Mouse (Mus musculus) embryo, embryonic 10.5 days (tissue): ENCODE data around the gene Gm49320.

Experiments used
- DNase-seq: peaks from one replicate; pipeline ENCODE4 v3.0.0-alpha.2; 2015; ENCODE audit warnings: low spot score

Gm49320 gene

DNA sequence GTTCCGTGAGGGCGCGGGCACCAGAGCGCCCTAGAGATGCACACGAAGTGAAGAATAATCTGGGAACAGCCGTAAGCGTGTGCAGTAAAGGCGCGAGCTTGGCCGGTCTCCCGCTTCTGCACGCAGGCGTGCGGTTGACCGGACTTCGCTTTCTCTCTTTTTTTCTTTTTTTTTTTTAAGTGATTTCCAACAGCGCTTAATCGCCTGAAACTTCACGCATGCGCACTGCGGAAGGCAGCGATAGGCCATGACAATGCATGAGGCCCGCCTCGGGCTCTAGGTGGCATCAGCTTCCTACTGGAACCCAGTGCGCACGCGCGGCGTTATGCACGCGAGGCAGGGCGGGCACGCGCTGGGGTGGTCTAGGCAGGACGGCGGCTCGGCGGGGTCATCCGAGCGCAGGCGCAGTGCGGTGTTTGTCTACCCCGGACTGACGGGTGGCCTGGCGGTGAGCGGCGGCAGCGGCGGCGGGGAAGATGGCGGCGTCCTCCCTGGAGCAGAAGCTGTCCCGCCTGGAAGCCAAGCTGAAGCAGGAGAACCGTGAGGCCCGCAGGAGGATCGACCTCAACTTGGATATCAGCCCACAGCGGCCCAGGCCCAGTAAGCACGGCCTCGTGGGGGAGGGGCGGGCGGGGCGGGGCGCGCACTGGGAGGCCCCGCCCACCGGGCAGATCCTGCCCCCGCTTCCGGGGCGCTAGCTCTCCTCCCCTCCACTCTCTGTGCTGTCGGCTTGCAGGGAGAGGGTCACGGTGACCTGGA, at the start of gene Gm49320, which contains the start of gene Map2k7:
TSS of gene Gm49320 (plus strand) at position 432 of the 759 bp plus-strand sequence.
TSS of gene Map2k7 (plus strand) at position 307 of the 759 bp plus-strand sequence.
- peak; percentile 100 for DNase-seq

GRCm38 (mm10) chr8:4189031-4189722, 49.5 kb upstream of the Gm49320 start:
- DNase-seq: no peak

DNA sequence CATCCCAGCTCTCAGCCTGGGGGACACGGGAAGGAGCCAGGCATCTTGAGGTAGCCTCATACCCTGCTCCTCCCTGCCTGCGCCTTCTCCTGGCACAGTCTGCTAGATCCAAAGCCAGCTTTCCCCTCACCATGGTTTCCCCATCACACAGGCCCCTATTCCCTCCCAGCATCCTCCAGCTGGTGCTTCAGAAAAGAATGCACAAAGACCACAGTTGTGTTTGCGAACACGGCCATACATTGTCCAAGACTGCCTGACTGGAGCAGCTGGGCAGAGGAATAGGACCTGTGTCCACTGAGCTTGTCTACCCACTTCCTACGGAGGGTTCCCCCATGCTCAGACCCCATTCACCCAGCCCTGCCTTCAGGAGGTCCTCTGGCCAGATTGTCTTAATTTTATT, 46.4 kb upstream of the Gm49320 start:
- no peak for DNase-seq

DNA sequence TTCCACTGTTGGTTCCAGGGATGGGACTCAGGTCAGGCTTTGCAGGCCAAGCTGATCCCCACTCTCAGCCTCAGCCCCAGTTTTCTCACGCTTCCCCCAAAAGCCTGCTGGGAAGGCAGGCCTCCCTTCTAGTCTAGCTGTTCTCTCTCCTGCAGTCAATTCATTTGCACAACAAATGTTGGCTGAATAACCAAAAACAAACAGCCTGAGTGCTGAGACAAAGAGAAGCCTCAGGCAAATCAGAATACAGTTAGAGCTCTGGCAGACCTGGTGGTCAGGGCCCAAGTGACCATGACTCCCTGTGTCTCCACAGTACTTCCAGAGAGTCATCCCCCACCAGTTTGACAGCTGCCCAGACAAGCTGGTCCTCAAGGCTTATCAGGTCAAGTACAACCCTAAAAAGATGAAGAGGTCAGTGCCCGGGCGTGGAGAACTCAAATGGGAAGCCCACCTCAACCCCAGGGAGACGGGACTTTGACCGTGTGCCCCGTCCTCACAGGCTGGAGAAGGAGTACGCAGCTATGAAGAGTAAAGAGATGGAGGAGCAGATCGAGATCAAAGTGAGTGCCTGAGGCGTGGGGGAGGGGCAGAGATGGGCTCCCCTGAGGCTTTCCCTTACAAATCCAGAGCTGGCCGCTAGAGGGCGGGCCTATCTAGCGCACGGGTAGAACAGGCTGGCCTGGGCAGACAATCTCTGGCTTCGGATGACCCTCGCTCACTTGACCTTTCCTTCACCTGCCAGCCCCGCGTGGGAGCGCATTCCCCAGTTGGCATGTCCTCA, 45.7 kb upstream of the Gm49320 start:
- DNase-seq: peak; percentile 91

- DNase-seq: no peak
Observed at GRCm38 (mm10) chr8:4193588-4193894, 45.1 kb upstream of the Gm49320 start.

GRCm38 (mm10) chr8:4201321-4201720, 37.3 kb upstream of the Gm49320 start:
- no peak for DNase-seq

GRCm38 (mm10) chr8:4205246-4206123, 33.2 kb upstream of the Gm49320 start:
- DNase-seq: peak; percentile 17

DNA sequence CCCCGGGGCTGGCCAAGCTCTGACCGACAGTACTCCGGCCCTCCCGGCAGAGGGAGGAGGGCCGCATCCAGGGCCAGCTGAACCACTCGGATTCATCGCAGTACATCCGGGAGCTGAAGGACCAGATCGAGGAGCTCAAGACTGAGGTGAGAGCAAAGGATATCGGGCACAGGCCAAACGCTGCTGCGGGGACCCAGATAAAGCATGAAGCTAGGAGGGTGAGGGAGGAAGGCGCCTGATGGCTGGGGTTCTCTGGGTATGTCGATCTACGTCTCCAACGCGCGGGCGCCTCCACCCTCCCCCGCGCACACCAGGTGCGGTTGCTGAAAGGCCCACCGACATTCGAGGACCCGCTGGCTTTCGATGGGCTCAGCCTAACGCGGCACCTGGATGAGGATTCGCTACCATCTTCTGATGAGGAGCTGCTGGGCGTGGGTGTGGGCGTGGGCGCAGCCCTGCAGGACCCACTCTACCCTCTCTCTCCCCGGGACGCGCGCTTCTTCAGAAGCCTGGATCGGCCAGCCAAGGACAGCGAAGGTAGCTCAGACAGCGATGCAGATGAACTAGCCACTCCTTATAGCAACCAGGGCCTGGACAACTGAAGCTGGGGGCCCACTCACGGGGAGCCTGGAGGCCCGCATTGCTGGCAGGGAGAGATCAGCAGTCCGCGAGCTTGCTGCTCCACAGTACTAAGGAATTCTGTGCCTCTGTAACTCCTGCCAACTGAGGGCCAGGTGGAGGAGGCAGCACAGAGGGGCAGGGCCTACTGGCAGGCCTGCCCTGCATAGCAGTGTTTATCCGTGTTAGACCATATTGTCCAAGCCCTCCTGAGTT, 32.3 kb upstream of the Gm49320 start:
- DNase-seq: peak; percentile 44

- no peak for DNase-seq
Observed at GRCm38 (mm10) chr8:4207016-4207350, 31.7 kb upstream of the Gm49320 start.

DNA sequence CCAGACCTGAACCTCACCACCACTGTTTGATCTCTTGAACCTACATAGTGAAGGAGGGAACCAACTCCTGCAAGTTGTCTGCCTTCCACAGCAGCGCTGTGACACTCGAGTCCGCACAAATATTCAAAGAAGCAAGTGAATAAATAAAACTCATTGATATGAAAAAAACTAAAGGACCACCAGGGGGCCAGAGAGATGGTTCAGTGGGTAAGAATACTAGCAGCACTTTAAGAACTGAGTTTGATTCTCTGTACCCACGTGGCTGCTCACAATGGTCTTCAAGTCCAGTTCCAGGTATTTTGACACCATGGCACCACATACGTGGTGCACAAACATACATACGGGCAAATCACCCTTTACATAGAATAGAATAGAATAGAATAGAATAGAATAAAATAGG, 27.6 kb upstream of the Gm49320 start:
- no peak for DNase-seq

GRCm38 (mm10) chr8:4212809-4213209, 25.9 kb upstream of the Gm49320 start:
- DNase-seq: peak; percentile 42

DNA sequence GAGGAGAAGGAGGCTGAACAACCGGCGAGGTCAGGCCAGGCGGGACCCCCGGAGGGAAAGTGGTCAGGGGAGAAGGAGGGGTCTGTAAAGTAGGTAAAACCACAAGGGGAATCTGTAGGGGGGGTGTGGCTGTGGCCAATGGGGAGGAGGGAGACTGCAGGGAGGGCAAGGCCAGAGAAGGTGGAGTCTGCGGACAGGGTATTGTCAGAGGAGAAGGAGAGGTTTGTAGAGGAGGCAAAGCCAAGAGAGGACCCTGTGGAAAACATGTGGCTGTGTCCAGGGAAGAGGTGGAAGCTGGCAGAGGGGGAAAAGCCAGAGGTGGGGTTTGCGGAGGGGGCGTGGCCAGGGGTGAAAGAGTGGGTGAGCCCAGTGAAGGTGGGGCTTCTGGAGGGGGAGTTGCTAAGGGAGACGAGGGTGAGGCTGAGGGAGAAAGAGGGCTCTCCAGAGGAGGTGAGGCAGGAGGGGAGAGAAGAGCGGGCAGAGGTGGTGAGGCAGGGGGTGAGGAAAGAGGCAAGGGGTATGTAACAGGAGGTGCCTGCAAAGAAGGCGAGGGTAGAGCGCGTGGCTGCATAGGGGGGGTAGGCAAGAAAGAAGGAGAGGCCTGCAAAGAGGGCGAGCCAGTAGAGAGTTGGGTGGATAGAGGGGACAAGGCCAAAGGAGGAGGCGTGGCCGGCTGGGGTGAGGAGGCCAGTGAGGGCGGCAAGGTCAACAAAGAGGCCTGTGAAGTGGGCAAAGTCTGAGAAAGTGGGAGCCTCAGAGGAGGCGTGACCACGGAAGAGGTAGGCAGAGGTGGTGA, 25.3 kb upstream of the Gm49320 start:
- DNase-seq: peak; percentile 55

DNA sequence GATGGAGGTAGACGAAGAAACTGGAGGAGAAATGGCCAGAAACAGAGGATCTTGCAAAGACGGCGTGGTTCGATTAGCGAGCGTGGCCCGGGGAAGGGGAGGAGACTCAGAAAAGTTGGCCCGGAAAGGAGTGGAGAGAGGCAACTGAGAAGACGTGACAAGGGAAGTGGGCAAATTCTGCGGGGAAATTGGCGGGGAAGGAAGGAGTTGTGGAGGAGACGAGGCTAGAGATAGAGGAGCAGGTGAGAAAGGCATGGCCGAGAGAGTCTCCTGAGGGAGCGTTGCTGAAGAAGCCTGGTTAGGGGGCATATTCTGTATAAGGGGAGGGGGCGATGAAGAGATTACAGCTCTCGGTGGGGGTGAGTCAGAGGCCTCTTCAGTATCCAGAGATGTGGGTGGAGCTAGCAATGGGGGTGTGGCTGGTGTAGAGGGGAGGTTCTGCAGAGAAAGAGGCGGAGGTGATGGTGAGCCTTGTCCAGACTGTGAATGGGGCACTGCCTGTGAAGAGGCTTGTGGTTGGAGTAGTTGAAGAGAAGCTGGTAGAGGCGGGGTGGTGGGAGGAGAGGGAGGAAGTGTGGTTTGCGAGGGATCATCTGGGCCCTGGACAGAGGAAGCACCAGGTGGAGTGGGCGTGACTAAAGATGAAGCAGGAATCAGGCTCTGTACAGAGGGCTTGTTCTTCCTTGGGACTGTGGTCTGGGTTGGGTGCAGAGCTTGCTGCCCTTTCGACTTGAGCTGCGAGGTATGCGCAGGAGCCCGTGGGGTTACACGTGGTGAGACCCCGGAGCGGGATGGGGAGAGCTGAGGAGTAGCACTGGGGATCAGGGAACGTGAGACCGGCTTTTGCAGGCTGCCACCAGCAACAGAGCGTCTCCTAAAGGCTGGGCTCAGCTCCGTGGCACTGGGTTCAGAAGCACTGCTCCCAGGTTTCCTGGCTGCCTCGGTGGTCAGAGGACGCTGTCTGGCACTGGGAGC, 24.4 kb upstream of the Gm49320 start:
- DNase-seq: peak; percentile 72

- DNase-seq: peak; percentile 24
Observed at GRCm38 (mm10) chr8:4216296-4216695, 22.4 kb upstream of the Gm49320 start.

DNA sequence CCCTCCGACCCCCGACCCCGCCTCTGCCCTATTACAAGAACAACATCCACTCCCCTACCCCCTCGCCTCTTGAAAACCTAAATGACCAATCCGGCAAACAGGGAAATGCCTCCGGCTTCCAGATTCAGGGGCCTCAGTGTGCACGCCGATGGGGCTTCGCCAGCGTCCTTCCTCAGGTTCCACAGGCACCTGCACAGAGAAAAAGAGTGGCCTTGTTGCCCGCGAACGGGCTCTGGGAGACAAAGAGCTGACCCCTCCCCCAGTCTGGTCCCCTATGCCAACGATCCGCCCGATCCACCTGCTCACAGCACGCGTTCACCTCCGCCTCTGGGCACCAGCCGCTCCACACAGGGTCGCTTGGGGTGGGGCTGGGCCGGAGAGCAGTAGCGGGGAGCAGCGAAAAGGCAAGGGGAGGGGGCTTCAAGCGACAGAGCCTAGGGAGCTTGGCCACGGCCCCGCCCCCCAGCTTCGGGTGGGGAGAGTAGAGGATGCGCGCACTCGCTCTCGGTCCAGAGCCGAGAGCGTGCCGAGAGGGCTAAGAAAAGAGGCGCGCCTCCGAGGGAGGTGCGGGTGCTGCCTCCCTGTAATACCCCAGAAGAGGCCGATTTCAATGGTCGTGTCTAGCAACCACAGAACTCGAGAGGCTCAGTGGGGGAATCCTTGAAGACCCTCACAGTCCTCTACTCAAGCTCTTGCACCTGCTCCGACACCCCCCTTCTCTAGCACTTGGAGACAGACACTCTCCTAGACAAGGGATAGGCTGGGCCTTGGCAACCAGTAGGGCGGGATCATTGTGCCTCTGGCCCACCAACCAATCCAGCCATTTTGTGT, 21.7 kb upstream of the Gm49320 start, which contains the start of gene Prr36:
TSS of gene Prr36 (minus strand) at position 669 of the 831 bp plus-strand sequence.
- DNase-seq: peak; percentile 81

DNA sequence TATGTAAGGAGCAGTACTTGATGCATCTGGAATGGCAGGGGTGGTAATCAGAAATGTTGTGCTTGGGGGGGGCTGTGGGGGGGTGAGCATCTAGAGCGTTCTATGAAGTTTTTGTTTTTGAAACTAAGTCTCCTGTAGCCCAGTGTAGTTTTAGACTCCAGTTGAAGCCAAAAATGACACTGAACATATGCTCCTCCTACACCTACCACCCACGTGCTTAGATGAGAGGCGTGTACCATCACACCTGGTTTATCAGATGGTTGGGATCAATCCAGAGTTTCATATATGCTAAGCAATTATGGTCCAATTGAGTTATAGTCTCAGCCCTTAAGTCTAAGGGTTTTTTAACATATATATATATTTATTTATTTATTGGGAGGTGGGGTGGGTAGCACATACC, 19.0 kb upstream of the Gm49320 start:
- DNase-seq: no peak

DNA sequence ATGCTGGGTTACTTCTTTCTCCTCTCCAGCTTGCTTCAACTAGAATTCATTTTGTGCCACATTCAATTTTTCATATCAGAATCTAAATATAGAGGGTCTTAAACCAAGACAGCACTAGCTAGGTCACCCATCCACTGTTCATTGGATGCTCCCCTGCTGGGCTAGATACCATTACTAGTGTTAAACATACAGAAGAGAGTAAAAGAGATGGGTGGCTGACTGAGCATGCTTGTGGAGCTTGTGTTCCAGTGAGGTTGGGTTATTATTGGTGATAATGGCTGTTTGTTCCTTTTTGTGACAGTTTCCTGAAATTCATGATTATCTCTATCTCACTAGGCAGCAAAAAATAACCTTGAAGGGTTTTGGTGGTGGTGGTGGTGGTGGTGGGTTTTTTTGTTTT, 16.6 kb upstream of the Gm49320 start:
- no peak for DNase-seq

- no peak for DNase-seq
Observed at GRCm38 (mm10) chr8:4226323-4226722, 12.3 kb upstream of the Gm49320 start.
